Mouse (Mus musculus) ovary, postnatal 14 days (tissue): ENCODE data around the gene Fam217a.
"Not testable (repeated sequence)": the region's sequence is repeated elsewhere in the genome, so short reads cannot be mapped to it uniquely, and the experiment has no call there.

Experiments
- DNase-seq: peaks from one replicate; pipeline ENCODE4 v3.0.0; 2022; ENCODE audit warnings: low spot score

The Fam217a gene

GRCm38 (mm10) chr13:34873801-34874681 is 50.1 kb downstream of the Fam217a start:
- peak; percentile 87 for DNase-seq

GRCm38 (mm10) chr13:34864420-34865169 is 59.5 kb downstream of the Fam217a start:
- peak; percentile 34 for DNase-seq

- DNase-seq = not testable (repeated sequence)
Observed at GRCm38 (mm10) chr13:34861166-34861565, 62.9 kb downstream of the Fam217a start.
